Mouse (Mus musculus): ENCODE data around the gene Rpf2.

Rpf2 gene

DNA sequence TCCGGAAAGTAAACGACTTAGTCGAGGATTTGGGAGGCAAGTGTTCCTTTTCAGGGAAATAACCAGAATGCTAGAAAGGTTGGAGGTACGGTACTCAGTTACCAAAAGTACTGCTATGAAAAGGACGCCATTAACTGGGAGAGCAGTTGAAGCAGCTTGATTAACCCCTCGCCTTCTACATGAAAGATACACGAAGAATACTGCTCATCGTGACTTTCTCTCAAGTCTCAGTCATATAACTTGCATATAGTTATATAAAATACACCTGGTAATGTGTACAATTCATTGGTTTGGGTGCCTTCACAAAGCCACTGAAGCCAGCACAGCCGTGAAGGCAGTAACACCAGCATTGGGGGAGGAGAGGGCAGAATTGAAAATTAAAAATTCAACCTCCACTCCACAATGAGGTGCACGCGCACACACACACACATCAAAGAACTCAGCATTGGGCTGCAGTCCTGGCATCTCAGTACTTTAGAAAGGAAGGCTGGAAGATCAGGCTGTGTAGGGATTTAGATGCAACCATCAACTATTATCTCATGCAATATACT, 405 bp upstream of the Rpf2 start:
- DNase-seq = peak; percentile 15

DNA sequence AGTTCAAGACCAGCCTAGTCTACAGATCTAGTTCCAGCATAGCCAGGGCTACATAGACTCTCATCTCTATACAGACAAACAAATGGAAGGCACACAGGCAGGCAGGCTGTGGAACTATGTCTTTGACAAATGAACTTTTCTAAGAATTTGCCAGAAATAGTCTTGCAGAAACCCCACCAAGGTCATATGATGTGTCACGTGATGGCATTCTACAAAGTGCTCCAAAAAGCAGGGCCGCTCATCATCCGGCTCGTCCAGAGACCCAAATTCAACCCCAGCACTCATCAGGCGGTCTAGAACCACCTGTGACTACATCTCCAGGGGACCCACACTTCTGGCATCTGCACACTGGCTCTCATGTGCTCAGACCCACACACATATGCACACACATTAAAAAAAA, 9.0 kb downstream of the Rpf2 start:
- DNase-seq = no peak

DNA sequence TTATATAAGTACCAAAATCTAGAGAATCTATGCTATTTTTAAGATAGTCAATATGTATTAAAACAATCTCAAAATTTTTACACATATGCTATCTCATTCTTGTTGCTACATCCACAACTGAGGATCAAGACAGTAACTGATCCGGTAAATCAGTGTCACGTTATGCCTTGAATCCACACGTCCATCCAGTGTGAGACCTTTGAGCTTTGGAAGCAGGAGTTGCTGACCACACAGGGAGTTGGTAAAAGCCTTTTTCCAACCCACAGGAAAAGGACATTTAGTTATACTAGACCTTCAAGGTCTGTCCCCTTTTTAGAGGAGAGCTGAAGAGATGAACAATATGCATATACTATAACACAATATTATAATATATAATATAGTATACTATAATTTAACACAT, 13.6 kb downstream of the Rpf2 start:
- DNase-seq = no peak

DNA sequence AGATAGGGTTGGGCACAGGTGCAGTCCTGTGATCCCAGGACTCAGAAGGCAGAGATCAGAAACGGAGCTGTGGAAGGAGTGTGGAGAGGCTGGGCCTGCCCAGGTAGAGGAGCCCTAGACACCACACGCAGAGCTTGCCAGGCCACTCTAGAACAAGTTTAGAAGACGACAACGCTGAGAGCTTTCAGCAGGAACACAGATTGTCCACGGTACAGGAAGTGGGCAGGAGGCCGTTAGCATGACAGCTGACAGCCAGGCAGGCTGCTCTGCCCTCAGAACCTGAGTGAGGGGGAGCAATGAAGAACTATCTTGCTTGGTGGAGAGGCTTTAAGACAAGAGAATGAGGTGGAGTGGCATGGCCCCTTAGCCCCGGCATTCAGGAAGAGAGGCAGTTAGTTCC, 14.4 kb downstream of the Rpf2 start:
- peak; percentile 65 for DNase-seq

DNA sequence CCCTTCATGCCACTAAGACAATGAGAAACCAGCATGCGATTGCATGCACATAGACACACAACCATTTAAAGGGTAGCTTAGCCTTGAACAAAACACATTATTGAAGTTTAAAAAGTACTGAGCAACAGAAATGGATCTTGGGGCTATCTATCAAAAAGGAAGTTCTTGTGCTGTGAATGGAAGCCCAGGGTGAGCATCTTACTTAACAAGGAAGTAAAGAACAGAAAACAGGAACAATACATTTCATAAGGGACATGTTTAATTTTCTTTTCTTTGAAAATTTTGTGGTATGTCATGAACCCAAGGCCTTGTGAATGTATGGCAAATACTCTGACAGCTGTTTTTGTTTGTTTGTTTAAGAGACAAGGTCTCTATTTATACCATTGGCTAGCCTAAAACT, 17.1 kb downstream of the Rpf2 start:
- DNase-seq = no peak

DNA sequence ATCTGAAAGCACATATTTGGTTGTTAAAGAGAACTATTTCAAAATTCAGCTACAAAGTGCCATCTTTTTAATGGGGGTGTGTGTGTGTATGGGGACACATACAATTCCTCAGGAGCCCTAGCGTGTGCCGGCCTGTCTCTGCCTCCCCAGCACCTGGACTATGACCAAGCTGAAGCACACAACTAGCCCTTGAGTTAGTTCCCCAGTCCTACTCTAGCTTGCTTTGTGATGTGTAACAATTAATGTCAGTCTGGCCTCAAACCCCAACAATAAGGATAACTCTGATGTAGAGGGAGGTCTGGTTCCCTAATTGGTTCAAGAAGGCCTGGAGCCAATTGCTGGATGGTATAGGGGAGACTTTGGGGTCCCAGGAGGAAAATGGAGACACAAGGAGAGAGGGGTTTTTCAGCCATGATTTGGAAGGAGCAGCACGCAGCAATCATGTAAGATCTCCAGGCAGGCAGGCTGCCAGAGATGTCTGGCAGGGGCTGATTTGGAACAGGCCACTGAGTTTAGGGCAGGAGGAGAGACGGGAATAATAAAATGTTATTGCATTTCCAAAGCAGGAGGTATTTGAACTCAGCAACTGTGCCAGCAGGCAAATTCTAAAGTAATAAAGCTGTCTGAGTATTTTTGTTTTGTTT, 19.1 kb downstream of the Rpf2 start:
- no peak for DNase-seq

DNA sequence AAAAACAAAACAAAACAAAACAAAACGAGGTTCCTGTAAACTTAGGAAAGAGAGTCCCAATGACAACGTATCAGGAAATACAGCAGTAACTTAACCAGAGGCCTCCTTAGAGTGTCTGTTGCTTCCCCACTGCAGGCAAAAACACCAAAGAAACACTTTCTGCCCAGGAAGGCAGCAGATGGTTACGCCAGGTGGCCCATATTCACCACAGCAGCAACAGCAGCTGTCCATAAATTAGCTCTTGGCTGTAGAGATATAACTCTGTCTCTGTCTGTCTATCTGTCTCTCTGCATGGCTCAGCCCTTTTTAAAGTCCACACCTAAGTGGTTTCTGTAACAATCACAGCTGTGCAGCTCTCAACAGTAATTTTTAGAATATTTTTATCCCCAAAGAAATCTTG, 28.0 kb downstream of the Rpf2 start:
- DNase-seq = peak; percentile 27

DNA sequence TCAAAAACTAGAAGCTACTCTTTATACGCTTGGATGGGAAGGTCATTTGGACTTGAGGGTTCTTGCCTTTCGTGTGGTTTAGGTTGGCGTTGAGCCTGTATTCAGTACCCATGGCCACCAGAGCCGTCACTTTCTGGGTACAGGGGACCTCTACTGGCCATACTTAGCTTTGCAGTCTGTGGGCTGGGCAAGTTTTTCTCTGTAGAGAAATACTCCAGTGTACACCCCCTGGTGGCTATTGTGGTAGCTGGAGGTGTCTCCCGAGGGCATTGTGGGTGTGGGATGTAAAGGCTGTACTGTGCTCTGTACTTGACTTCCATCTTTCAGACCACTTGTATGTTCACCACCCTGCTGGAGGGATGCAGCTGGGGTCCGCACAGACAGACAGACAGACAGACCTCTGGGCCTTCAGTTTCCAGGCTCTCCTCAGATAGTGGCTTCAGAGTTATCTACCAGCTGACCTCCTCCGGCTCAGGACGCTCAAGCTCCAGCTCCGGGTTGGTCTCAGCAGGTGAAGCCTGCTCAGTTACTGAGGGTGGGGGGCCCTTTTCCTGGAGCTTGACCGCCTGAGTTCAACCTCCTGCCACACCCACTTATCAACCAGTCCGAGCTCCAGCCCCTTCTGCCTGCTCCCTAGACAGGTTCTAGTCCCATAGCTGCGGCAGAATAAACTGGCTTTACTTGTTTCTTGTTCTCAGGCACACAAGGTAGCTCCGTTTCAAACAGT, 34.2 kb downstream of the Rpf2 start:
- peak; percentile 95 for DNase-seq

DNA sequence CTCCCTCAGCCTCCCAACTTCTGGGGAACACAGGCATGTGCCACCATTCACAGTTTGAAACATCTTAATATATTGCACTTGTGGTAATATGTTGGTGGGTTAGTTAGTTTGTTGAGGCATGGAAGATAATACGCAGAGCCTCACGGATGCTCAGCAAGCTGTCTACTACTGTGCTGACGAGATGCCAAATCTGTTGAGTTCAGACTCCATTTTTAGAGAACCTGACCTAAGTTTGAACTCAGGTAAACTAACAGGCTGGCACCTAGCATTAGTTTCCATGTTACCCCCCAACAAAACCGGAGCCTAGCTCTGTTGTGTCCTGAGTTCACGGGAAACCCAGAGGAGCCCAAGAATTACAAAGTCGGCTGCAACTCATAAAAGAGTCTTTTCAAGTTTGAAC, 51.8 kb downstream of the Rpf2 start:
- no peak for DNase-seq

DNA sequence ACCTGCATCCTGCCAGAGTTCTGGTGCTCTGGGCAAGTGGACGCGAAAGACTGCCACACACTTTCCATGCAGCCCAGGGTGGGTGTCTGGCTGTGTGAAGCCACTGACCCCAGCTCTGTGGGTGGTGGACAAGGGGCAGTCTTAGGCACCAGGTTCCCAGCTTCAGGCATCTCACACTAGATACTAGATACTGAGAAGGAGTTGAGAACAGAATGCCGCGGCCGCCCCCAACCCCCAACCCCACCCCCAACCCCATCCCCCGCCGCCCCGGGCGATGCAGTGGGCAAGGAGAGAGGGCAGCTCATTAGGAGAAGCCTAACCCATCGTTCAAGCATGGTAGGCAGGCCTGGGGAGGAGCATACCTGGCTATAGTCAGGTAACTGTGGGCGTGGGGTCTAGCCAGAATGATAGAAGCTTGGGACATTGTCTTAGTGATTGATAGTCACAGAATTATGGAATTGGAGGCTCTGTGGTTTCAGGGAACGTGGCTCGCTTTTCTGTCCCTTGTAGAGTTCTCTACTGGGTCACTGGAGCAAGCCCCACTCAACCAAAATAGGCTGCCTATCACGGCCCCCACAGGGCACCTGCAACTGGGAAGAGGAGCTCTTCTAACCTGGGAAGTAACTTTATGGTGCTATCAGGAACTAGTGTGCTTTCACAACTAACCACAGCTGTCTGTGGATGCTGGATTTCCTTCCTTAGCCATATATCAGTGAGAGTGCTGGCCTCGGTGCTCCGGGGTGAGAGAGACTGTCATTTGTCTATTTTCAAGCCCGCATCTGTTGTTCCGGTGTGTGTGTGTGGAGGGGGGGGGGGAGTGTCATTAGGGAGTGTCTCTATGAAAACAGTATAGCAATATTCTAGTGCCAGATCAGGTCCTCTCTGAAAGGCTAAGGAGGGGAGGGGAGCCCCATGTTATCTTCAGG, 54.6 kb downstream of the Rpf2 start:
- no peak for DNase-seq

DNA sequence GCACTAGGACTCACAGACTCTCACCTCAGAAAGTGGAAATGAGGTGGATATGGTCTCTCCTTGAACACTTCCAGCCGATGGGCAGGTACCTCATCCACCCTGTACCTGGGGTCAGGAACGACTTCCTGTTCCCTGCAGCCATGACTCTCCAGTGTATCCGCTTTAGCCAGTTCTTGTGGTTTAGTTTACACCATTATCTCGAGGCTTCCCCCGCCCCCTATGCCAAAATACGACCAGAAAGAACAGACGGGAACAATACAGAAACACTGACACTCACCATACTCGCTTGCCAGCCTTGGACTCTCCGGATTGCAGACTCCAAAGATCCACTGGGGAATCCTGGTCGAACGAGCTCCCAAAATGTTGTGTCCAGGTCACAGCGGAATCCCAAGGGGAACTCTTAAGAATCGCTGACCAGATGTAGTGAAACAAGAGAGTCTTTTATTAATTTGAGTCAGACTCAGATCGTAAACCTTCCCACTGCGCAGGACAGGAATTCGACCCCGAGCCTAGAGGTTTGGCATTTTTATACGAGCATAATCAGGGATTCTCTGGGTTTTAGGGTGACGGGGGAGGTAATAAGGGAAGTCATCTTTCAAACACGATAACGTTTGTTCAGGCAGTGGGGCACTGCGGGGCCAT, 55.4 kb downstream of the Rpf2 start:
- no peak for DNase-seq

DNA sequence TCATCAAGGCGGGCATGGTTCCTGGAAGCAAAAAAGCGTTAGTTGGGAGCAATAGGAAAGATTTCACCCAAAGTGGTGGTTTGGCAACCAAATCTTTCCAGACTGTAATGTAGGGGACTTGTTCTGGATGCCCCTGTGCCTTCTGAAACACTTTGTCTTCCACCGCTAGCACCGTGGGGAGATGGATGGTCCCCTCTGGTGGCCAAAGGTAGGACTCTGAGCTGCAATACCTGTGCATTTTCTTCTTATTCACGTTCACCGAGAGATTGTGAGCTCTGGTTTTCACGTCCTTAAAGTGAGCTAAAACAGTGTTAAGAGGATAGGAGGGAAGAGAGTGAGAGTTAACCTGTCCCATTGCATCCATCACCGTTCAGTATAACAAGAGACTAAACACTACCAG, 56.0 kb downstream of the Rpf2 start:
- DNase-seq = peak; percentile 47

DNA sequence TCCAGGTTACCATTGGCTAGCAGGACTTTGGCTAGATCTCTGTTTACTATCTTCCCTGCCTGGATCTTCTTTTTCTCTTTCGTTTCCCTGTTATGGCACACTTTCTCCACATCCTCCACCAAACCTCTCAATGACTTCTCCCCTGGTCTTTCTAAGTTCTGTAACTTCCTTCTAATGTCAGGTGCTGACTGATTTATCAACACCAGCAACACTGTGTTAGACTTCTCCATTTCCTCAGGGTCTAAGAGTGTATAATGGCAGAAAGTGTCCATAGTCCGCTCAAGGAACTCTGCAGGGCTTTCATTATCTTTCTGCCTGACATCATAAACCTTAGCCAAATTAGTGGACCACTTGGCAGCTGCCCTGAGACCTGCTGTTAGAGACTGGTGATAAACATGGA, 57.1 kb downstream of the Rpf2 start:
- no peak for DNase-seq

DNA sequence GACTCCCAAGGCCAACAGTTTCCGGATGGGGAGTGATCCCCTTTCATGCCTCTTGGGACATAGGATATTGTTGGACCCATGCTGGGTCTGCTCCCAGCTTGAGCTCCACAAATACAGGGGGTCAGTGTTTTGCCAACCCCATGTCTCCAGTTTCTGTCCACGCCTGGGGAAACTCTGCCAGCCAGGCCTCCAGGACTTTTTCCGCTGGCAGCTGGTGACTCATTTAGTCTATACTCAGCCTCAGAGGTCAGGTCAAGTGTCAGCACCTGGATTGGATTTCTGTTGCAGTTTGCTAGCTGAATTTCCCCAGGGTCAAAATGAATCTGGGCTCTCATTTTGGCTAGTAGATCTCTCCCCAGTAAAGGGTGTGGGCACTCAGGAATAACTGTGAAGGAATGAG, 58.0 kb downstream of the Rpf2 start:
- DNase-seq = no peak

DNA sequence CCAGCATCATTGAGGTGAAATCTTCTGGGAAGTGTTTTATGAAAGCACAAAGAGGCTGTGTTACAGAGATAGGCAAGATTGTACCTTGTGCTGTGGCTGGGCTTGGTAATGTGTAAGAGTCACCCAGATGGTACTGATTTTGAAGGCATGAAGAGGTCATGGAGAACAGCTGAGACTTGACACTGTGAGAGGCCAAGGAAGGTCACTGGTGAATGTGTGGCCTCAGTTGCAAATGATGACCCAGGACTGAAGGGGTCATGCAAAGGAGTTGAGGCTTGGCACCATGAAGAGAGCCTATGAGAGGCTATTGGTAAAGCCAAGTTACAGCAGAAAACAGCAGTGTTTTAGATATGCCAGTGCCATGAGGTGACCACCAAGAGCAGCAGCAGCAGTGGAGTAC, 60.9 kb downstream of the Rpf2 start:
- DNase-seq = no peak

DNA sequence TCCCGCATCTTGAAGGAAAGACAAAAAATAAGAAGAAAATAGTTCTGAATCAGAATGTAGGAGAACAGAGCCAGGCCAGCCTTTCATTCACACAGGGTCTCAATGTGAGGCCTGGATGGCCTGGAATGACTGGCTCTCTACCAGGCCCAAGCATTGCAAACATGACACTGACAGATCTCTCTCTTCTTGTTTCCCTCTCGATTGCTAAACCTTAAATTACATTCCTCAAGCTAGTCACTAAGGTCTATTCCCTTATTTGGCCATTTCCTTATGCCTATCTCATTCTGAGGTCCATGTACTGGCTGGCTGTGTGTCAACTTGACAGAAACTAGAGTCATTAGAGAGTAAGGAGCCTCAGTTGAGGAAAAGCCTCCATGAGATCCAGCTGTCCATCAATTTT, 66.8 kb downstream of the Rpf2 start:
- no peak for DNase-seq

DNA sequence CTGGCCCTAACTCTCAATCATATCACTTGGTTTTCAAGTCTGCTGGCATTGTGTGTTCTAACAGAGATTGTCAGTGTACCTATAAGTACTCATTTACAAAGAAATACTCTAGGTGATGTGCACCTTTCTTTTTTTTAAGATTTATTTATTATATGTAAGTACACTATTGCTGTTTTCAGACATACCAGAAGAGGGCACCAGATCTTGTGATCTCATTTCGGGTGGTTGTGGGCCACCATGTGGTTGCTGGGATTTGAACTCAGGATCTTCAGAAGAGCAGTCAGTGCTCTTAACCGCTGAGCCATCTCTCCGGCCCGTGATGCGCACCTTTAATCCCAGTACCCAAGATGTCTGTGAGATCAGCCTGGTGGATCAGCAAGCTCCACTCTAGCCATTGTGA, 67.7 kb downstream of the Rpf2 start:
- no peak for DNase-seq

DNA sequence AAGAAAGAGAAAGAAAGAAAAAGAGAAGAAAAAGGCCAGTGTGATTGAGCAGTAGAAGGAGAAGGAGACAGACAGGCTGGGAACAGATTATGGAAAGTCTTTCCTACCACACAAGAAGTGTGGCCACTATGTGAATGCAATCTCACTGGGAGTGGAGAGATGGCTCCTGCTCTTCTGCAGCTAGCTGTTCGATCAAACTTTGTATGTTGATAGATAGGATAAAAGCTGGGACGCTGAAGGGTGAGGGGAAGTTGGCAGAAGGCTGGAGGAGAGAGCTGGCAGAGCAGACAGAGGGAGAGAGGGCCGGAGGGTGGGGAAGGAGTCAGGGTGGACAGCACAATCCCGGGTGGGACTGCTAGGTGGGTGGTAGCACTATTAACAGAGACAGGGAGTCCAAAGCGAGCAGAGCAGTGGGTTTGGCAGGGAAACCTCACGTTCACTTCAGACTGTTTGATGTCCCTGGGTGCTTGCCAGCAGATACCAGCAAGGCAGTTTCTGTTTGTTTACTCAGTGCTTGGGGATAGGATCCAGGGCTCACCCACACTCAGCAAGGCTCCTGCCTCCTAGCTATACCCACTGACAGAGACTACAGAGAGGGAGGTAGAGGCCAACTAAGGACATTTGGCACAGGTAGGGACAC, 69.4 kb downstream of the Rpf2 start:
- peak; percentile 34 for DNase-seq
